Mouse (Mus musculus) hindbrain, embryonic 15.5 days (tissue): ENCODE results near the gene Slc38a10. TPM values are rescaled to one million over a fixed set of nuclear protein-coding genes. Genes with fewer than 3 reads are reported as not detected.

Source experiments
- ATAC-seq: fragments of 200-750 bp; cut with Nextera tagmentation; 2 replicates; pipeline ENCODE4 v1.8.0; 2017; ENCODE audit warnings: low read depth, moderate number of reproducible peaks, moderate TSS enrichment; ENCODE audit not compliant: low FRiP score
- H3K27ac ChIP-seq: fragments of 300-500 bp; sonication (generic); replicated peaks from 2 replicates; pipeline ENCODE4 v1.5.1; 2015; ENCODE audit warnings: mild to moderate bottlenecking, inconsistent platforms
- H3K27me3 ChIP-seq: fragments of 300-500 bp; sonication (generic); 2 replicates; pipeline ENCODE4 v1.6.1; 2015; ENCODE audit warnings: control low read depth, inconsistent platforms
- H3K36me3 ChIP-seq: fragments of 300-500 bp; sonication (generic); 2 replicates; pipeline ENCODE4 v1.6.1; 2015; ENCODE audit warnings: control low read depth, inconsistent platforms
- H3K4me1 ChIP-seq: fragments of 300-500 bp; sonication (generic); replicated peaks from 2 replicates; pipeline ENCODE4 v1.6.1; 2015; ENCODE audit warnings: control low read depth, inconsistent platforms
- H3K4me2 ChIP-seq: fragments of 300-500 bp; sonication (generic); 2 replicates; pipeline ENCODE4 v1.6.1; 2015; ENCODE audit warnings: moderate library complexity, mild to moderate bottlenecking, inconsistent platforms
- H3K4me3 ChIP-seq: fragments of 300-500 bp; sonication (generic); 2 replicates; pipeline ENCODE4 v1.5.1; 2015; ENCODE audit warnings: mild to moderate bottlenecking, inconsistent platforms
- H3K9ac ChIP-seq: fragments of 300-500 bp; sonication (generic); 2 replicates; pipeline ENCODE4 v1.6.1; 2015; ENCODE audit warnings: inconsistent platforms
- H3K9me3 ChIP-seq: fragments of 300-500 bp; sonication (generic); 2 replicates; pipeline ENCODE4 v1.6.1; 2016; ENCODE audit warnings: control low read depth, inconsistent platforms
- WGBS: fragments of 180-500 bp; shearing (Covaris S2); methylation state at CpG from one replicate; pipeline ENCODE4 v1.1.7; 2015; 5-methylcytosine and 5-hydroxymethylcytosine counted together
- polyA plus RNA-seq: library from polyadenylated mRNA; unstranded; fragments of >200 nt; fragmentation: Nextera tagmentation; extraction: Ambion mirVana; gene quantifications from 2 replicates; pipeline ENCODE4 v1.2.1, GENCODE M21; 2015

Slc38a10 gene
- polyA plus RNA-seq, 1 experiment from 2014 or later = 116 TPM

- ATAC-seq = no peak; the same call in 1 of the 2 replicates
- Histone ChIP-seq H3K4me2 (peak overlapping the region; percentile 73), H3K9ac (peak overlapping the region; percentile 98), H3K4me1 (peaks cover 18% of the 10 kb centered on the region), H3K4me3 (peak overlapping the region; percentile 89), H3K36me3 (peaks cover 12% of the 10 kb centered on the region), H3K27ac (peak overlapping the region; percentile 89), H3K27me3 (no peaks in the 10 kb centered on the region), H3K9me3 (no peaks in the 10 kb centered on the region)
- under 1% methylated on average over 23 of the region's 25 CpGs for whole genome bisulfite sequencing
Observed at GRCm38 (mm10) chr11:120085891-120086627, 65.1 kb downstream of the Slc38a10 start.

GRCm38 (mm10) chr11:120080282-120080681, 70.9 kb downstream of the Slc38a10 start:
- WGBS = 95% methylated on average over 6 of the region's 6 CpGs

GRCm38 (mm10) chr11:120076191-120076590, 75.0 kb downstream of the Slc38a10 start:
- no peak overlapping the region for H3K4me2 ChIP-seq
- no peak overlapping the region for H3K9ac ChIP-seq
- H3K27me3 ChIP-seq = no peaks in the 10 kb centered on the region
- H3K4me1 ChIP-seq = no peaks in the 10 kb centered on the region
- H3K9me3 ChIP-seq = no peaks in the 10 kb centered on the region
- no peak overlapping the region for H3K4me3 ChIP-seq
- ATAC-seq = no peak
- WGBS = 87% methylated on average over 3 of the region's 3 CpGs
- no peak overlapping the region for H3K27ac ChIP-seq
- peaks cover 27% of the 10 kb centered on the region for H3K36me3 ChIP-seq

More at GRCm38 (mm10) chr11:120080282-120080681, 70.9 kb downstream of the Slc38a10 start:
- no peak for ATAC-seq
- no peaks in the 10 kb centered on the region for H3K9me3 ChIP-seq
- no peak overlapping the region for H3K9ac ChIP-seq
- H3K4me1 ChIP-seq = peaks cover 5% of the 10 kb centered on the region
- no peak overlapping the region for H3K4me3 ChIP-seq
- H3K4me2 ChIP-seq = no peak overlapping the region
- H3K27ac ChIP-seq = no peak overlapping the region
- H3K27me3 ChIP-seq = no peaks in the 10 kb centered on the region
- H3K36me3 ChIP-seq = peaks cover 18% of the 10 kb centered on the region

DNA sequence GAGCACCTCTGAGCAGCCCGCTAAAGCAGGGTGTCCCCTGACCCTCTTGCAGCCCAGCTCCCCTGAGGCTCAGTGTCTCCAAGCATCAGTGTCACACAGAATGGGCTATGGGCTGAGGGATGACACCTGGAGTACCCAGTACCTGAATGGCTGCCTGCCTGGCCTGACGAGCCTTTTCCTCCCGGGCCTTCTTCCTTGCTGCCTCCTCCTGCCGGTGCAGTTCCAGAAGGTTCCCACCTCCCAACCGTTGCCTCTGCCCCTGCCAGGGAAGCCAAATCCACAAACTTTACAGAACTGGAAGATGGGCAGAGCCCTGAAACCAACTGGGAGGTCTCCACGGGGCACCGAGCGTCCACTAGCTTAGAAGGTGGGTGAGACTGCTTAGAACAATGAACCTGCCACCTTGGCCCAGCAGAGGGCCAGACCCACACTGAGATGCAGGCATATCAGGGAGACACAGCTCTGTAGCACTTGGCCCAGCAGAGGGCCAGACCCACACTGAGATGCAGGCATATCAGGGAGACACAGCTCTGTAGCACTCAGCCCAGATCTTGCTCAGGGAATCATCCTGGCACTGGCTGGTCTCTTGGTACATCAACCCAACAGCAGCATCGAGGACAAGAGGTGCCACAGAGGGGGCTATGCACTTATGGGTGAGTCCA, 78.0 kb downstream of the Slc38a10 start:
- no peak for ATAC-seq
- H3K27ac ChIP-seq = no peak overlapping the region
- no peak overlapping the region for H3K4me2 ChIP-seq
- no peaks in the 10 kb centered on the region for H3K9me3 ChIP-seq
- no peak overlapping the region for H3K9ac ChIP-seq
- peaks cover 35% of the 10 kb centered on the region for H3K36me3 ChIP-seq
- WGBS = 93% methylated on average over 9 of the region's 9 CpGs
- H3K4me1 ChIP-seq = peaks cover 4% of the 10 kb centered on the region
- H3K27me3 ChIP-seq = no peaks in the 10 kb centered on the region
- H3K4me3 ChIP-seq = no peak overlapping the region

DNA sequence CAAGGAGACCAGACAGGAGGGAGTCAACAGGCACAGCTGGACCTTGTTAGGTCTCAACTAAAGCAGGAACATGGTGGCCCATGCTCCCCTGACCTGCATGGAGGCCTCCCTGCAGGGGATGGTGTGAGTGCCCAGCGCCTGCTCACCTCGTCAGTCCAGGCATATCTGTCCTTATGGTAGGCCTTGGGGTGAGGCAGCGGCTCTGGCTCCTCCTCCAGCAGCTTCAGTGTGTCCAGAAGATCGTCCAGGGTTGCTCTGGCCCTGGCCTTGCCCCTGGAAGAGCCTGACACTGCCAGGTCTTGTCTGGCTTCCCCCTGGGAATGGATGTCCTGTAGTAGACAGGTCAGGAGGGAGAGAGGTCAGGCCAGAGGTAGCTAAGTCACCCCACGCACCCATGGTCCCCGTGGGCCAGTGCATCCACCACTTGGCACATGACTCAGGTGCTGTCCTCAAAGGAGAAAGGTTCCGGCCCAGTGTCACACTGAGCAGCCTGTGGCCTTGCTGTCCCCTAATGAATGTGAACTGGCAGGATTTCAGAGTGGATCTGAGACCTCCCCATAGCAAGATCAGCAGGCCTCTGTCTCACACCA, 79.3 kb downstream of the Slc38a10 start:
- WGBS = 88% methylated on average over 7 of the region's 7 CpGs
- ATAC-seq = no peak
- peaks cover 39% of the 10 kb centered on the region for H3K36me3 ChIP-seq

GRCm38 (mm10) chr11:120071065-120071464, 80.1 kb downstream of the Slc38a10 start:
- H3K27me3 ChIP-seq = no peaks in the 10 kb centered on the region
- WGBS = 18% methylated on average over 12 of the region's 12 CpGs
- H3K27ac ChIP-seq = no peak overlapping the region
- no peak overlapping the region for H3K4me2 ChIP-seq
- no peak overlapping the region for H3K4me3 ChIP-seq
- no peak for ATAC-seq
- peaks cover 32% of the 10 kb centered on the region for H3K36me3 ChIP-seq
- H3K9me3 ChIP-seq = no peaks in the 10 kb centered on the region
- no peak overlapping the region for H3K9ac ChIP-seq
- H3K4me1 ChIP-seq = peaks cover 4% of the 10 kb centered on the region

More for the DNA sequence above, 79.3 kb downstream of the Slc38a10 start:
- no peaks in the 10 kb centered on the region for H3K9me3 ChIP-seq
- H3K4me2 ChIP-seq = no peak overlapping the region
- no peak overlapping the region for H3K9ac ChIP-seq
- no peak overlapping the region for H3K27ac ChIP-seq
- no peaks in the 10 kb centered on the region for H3K27me3 ChIP-seq
- no peak overlapping the region for H3K4me3 ChIP-seq
- H3K4me1 ChIP-seq = peaks cover 4% of the 10 kb centered on the region

DNA sequence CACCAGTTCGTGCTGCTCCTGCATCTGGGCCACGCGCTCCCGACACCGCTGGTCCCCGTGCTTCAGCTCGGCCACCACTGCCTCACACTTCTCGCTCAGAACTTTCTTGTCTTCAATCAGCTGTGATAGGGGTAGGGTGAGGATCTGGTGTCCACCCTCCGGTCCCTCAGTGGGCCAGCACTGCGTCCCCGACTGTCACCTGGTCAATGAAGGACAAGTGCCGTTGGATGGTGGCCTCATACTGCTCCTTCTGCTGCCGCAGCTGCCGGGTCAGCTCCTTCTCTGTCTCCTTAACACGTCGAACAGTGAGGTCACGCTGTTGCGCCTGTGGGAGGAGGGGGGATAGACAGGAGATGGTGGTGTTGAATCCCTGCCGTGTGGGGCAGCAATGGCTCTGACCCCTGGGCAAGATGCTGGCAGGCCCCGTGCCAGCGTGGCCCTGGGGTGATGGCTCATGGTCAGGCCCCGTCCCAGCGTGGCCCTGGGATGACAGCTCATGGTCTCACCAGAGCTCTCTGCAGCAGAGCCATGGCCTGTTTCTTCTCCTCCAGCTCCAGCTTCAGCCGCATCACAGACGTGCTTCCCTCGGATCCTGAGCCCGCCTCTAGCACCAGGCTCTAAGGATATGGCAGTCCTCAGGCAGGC, 80.7 kb downstream of the Slc38a10 start:
- Histone ChIP-seq H3K4me3 (no peak overlapping the region), H3K27ac (no peak overlapping the region), H3K36me3 (peaks cover 32% of the 10 kb centered on the region), H3K4me1 (peaks cover 6% of the 10 kb centered on the region), H3K9ac (no peak overlapping the region), H3K4me2 (no peak overlapping the region), H3K9me3 (no peaks in the 10 kb centered on the region), H3K27me3 (no peaks in the 10 kb centered on the region)
- ATAC-seq = no peak
- 86% methylated on average over 27 of the region's 27 CpGs for WGBS

GRCm38 (mm10) chr11:120069261-120069660, 81.9 kb downstream of the Slc38a10 start:
- no peak for ATAC-seq
- H3K36me3 ChIP-seq = peaks cover 36% of the 10 kb centered on the region

DNA sequence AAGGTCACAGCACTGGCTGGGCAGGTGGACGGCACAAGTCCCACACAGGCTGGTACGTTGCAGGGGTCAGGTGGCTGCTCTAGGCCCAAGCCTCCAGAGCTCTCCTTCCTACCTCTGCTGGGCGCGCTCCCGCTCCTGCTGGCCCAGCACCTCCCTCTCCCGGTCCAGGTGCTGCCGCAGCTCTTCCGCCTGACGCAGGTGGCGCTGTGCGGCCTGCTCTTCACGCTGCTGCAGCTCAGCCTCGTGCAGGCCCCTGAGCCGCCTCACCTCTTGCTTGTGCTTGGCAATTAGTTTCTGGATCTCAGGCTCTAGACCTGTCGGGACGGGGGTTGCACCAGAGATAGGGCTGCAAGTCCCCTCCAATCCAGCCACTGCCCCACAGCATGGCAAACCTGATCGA, 83.3 kb downstream of the Slc38a10 start:
- H3K27me3 ChIP-seq = no peaks in the 10 kb centered on the region
- no peak overlapping the region for H3K4me3 ChIP-seq
- no peak overlapping the region for H3K4me2 ChIP-seq
- peaks cover 38% of the 10 kb centered on the region for H3K36me3 ChIP-seq
- no peak overlapping the region for H3K27ac ChIP-seq
- no peaks in the 10 kb centered on the region for H3K9me3 ChIP-seq
- no peak for ATAC-seq
- H3K9ac ChIP-seq = no peak overlapping the region
- peaks cover 8% of the 10 kb centered on the region for H3K4me1 ChIP-seq
- WGBS = 59% methylated on average over 17 of the region's 17 CpGs

More at GRCm38 (mm10) chr11:120069261-120069660, 81.9 kb downstream of the Slc38a10 start:
- no peaks in the 10 kb centered on the region for H3K27me3 ChIP-seq
- H3K27ac ChIP-seq = no peak overlapping the region
- no peaks in the 10 kb centered on the region for H3K9me3 ChIP-seq
- H3K4me2 ChIP-seq = no peak overlapping the region
- H3K9ac ChIP-seq = no peak overlapping the region
- peaks cover 8% of the 10 kb centered on the region for H3K4me1 ChIP-seq
- no peak overlapping the region for H3K4me3 ChIP-seq
- 23% methylated on average over 11 of the region's 11 CpGs for WGBS

- 38% methylated on average over 10 of the region's 10 CpGs for WGBS
- H3K4me3 ChIP-seq = no peak overlapping the region
- H3K27me3 ChIP-seq = no peaks in the 10 kb centered on the region
- H3K4me1 ChIP-seq = peaks cover 8% of the 10 kb centered on the region
- no peak for ATAC-seq
- H3K36me3 ChIP-seq = peaks cover 19% of the 10 kb centered on the region
- no peaks in the 10 kb centered on the region for H3K9me3 ChIP-seq
- H3K27ac ChIP-seq = no peak overlapping the region
- H3K4me2 ChIP-seq = no peak overlapping the region
- H3K9ac ChIP-seq = no peak overlapping the region
Observed at GRCm38 (mm10) chr11:120065291-120065690, 85.9 kb downstream of the Slc38a10 start.

DNA sequence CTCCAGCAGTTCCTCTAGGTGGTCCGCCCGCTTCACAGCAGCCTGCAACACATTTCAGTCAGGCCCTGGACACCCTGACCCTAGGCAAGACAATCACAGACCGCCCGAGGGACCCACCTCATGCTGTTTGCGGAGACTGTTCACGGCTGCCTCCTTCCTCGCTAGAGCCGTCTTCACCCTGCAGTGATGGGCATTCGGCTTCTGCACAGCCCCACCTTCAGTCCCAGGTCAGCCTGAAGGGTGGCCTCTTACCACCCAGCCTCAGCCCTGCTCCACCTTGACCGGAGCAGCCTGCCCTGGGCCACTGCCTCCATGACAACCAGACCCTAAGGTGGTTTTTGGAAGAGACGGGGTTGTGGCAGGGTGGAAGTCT, 86.5 kb downstream of the Slc38a10 start:
- H3K27me3 ChIP-seq = no peaks in the 10 kb centered on the region
- 82% methylated on average over 11 of the region's 11 CpGs for WGBS
- no peak overlapping the region for H3K4me3 ChIP-seq
- no peak overlapping the region for H3K27ac ChIP-seq
- H3K4me2 ChIP-seq = no peak overlapping the region
- peaks cover 16% of the 10 kb centered on the region; the same call in 1 of the 2 replicates for H3K36me3 ChIP-seq
- peaks cover 8% of the 10 kb centered on the region for H3K4me1 ChIP-seq
- no peak overlapping the region for H3K9ac ChIP-seq
- ATAC-seq = no peak
- no peaks in the 10 kb centered on the region for H3K9me3 ChIP-seq
